Mouse (Mus musculus): Measurements from ENCODE around the gene Pex13. TPM values are rescaled to one million over a fixed set of nuclear protein-coding genes. Genes with fewer than 3 reads are reported as not detected.
A peak's percentile ranks its signal among the peaks of the same experiment; 100 is the strongest.

Gene Pex13
- polyA plus RNA-seq, 1 experiment from 2014 or later = 30.9 TPM

DNA sequence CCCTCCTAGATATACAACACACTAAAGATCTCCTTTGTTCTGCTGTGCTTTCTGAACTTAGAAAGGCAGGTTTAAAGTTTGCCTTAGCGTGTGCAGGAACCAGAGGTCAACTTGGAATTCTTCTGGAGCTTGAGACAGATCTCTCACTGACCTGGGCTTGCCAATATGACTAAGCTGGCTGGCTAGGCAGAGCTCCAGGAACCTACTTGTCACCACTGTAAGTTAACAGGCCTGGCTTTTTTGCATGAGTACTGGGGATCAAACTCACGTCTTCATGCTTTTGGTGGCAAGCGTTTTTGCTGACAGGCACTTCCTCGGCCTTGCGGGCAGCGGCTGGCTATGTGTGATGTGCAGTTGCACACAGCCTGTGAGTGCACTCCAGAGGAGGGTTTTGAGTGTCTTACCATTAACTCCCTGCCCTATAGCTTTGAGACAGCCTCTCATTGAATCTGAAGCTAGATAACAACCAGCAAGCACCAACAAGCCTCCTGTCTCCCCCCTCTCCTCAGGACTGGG is 14.7 kb upstream of the Pex13 start:
- Histone ChIP-seq H3K36me3 (peaks cover 35% of the 10 kb centered on the region; the same call in 1 of the 2 replicates), H3K4me1 (replicated peaks) (no peaks in the 10 kb centered on the region), H3K9me3 (replicated peaks) (no peaks in the 10 kb centered on the region), H3K4me3 (no peak overlapping the region), H3K4me2 (no peak overlapping the region), H3K27ac (no peak overlapping the region), H3K27me3 (no peaks in the 10 kb centered on the region), H3K9ac (no peak overlapping the region)
- ATAC-seq (replicated peaks; ENCODE audit: insufficient number of reproducible peaks, insufficient read depth, low FRiP score, low read depth) = no peak
- 80% methylated on average over 6 of the region's 6 CpGs for WGBS

DNA sequence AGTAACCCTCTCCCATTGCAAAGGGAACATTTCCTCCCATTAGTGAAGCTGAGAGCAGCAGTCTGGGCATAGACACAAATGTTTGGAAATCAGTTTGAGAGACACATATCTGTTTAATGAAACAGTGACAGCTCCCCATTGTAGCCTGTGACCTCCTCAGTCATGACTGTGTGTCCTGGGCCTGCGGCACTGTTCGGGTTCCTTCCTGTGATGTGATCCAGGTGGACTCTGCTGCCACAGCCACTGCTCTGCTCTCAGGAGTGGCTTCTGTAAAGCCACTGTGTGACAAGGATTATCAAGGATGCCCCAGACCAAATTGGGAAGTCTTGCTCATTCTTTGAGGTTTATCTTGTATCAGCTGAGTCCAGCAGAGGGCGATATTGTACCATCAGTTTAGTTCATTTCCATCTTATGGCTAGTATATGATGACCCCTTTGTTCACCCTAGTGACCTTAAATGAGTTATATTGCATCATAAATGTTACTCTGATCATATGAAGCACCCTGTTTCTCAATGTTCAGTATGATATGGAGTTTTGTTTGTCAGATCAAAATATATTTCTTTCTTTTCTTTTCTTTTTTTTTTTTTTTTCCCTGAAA is 13.4 kb upstream of the Pex13 start:
- Histone ChIP-seq H3K4me2 (no peak overlapping the region), H3K9ac (no peak overlapping the region), H3K27me3 (no peaks in the 10 kb centered on the region), H3K4me1 (replicated peaks) (no peaks in the 10 kb centered on the region), H3K9me3 (replicated peaks) (no peaks in the 10 kb centered on the region), H3K4me3 (no peak overlapping the region), H3K36me3 (peaks cover 40% of the 10 kb centered on the region), H3K27ac (no peak overlapping the region)
- ATAC-seq (replicated peaks; ENCODE audit: insufficient number of reproducible peaks, insufficient read depth, low FRiP score, low read depth) = no peak
- 43% methylated on average over 3 of the region's 3 CpGs for WGBS

- 0 out of 2 replicates have a peak, but pooled peaks cover 1% of the 10 kb centered on the region for H3K4me1 ChIP-seq (replicated peaks)
- 94% methylated on average over 5 of the region's 5 CpGs for WGBS
- no peak overlapping the region for H3K27ac ChIP-seq
- no peak overlapping the region for H3K9ac ChIP-seq
- no peak overlapping the region for H3K4me3 ChIP-seq
- no peaks in the 10 kb centered on the region for H3K27me3 ChIP-seq
- no peak for ATAC-seq (replicated peaks; ENCODE audit: insufficient number of reproducible peaks, insufficient read depth, low FRiP score, low read depth)
- H3K4me2 ChIP-seq = no peak overlapping the region
- H3K36me3 ChIP-seq = peaks cover 49% of the 10 kb centered on the region
- no peaks in the 10 kb centered on the region for H3K9me3 ChIP-seq (replicated peaks)
Observed at GRCm38 (mm10) chr11:23676100-23676499, 10.3 kb upstream of the Pex13 start.

DNA sequence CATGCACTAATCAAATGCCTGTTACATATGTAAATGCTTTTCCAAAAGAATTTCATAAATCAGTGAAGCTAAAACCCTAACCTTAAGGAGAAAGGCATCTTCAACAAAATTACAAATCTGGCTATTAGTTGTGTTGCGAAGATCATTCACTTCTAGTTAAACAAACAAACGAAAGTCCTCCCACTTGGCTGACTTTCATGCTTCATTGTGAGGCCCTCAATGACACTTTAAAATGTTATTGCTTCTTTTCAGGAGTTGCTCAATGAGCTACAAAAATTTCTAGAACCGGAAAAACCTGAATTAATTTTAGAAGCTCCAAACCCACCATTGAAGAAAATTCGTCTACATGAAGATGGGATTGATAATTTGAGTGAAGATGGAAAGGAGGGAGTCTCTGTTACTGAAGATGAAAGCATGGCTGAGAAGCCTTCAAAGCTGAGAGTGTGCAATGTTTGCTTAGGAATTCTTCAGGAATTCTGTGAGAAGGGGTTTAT is 6.5 kb upstream of the Pex13 start:
- no peak overlapping the region for H3K27ac ChIP-seq
- no peaks in the 10 kb centered on the region for H3K27me3 ChIP-seq
- no peak overlapping the region for H3K9ac ChIP-seq
- ATAC-seq (replicated peaks; ENCODE audit: insufficient number of reproducible peaks, insufficient read depth, low FRiP score, low read depth) = no peak
- H3K4me3 ChIP-seq = no peak overlapping the region
- 86% methylated on average over 4 of the region's 4 CpGs for WGBS
- H3K36me3 ChIP-seq = peaks cover 35% of the 10 kb centered on the region
- peaks cover 3% of the 10 kb centered on the region; the same call in 1 of the 2 replicates for H3K4me1 ChIP-seq (replicated peaks)
- no peak overlapping the region for H3K4me2 ChIP-seq
- H3K9me3 ChIP-seq (replicated peaks) = no peaks in the 10 kb centered on the region

GRCm38 (mm10) chr11:23667128-23667527 is 1.4 kb upstream of the Pex13 start:
- ATAC-seq (replicated peaks; ENCODE audit: insufficient number of reproducible peaks, insufficient read depth, low FRiP score, low read depth) = no peak
- H3K9ac ChIP-seq = no peak overlapping the region
- H3K4me1 ChIP-seq (replicated peaks) = peaks cover 12% of the 10 kb centered on the region
- H3K27ac ChIP-seq = no peak overlapping the region
- peak overlapping the region; percentile 68 for H3K4me2 ChIP-seq
- H3K4me3 ChIP-seq = peak overlapping the region; percentile 80
- H3K27me3 ChIP-seq = no peaks in the 10 kb centered on the region
- H3K9me3 ChIP-seq (replicated peaks) = no peaks in the 10 kb centered on the region
- WGBS = 42% methylated on average over 3 of the region's 3 CpGs
- 0 out of 2 replicates have a peak, but pooled peaks cover 1% of the 10 kb centered on the region for H3K36me3 ChIP-seq

GRCm38 (mm10) chr11:23666526-23666925 is 767 bp upstream of the Pex13 start:
- no peaks in the 10 kb centered on the region for H3K27me3 ChIP-seq
- peak overlapping the region; percentile 68 for H3K4me2 ChIP-seq
- H3K9ac ChIP-seq = peak overlapping the region; percentile 88
- peak; percentile 18 for ATAC-seq (replicated peaks; ENCODE audit: insufficient number of reproducible peaks, insufficient read depth, low FRiP score, low read depth)
- H3K36me3 ChIP-seq = no peaks in the 10 kb centered on the region
- H3K4me1 ChIP-seq (replicated peaks) = peaks cover 12% of the 10 kb centered on the region
- no peaks in the 10 kb centered on the region for H3K9me3 ChIP-seq (replicated peaks)
- peak overlapping the region; percentile 80 for H3K4me3 ChIP-seq
- H3K27ac ChIP-seq = peak overlapping the region; percentile 96
- 6% methylated on average over 5 of the region's 5 CpGs for WGBS

DNA sequence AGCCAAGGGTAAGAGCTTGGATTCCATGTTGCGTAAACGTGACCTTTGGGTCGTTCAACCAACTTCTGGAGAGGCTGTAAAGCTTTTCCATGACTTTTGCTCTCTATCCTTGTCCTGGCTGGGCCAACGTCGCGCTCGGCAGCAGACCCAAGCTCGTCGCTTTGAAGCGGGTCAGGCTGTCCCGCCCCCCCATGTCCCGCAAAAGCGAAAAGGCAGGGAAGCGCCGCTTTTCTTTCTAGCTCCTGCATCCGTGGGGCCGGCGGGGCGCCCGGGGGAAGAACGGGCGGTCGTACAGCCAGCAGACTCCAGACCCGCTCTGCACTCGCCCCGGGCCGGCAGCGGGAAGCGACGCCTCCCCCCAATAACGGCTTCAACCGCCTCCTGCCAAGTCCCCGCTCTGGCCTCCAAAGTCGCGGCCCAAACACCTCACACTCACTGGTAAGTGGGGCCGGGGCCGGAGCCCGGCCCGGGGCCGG is 410 bp downstream of the Pex13 start, which contains the start of gene Pus10:
Pus10 (plus strand) TSS at position 364 of the 476 bp plus-strand sequence.
- Histone ChIP-seq H3K36me3 (no peaks in the 10 kb centered on the region), H3K9ac (peak within 1 kb of the TSS; percentile 88), H3K27me3 (no peaks in the 10 kb centered on the region), H3K4me3 (peak within 1 kb of the TSS; percentile 80), H3K4me1 (replicated peaks) (peaks cover 9% of the 10 kb centered on the region), H3K27ac (peak within 1 kb of the TSS; percentile 96), H3K4me2 (peak within 1 kb of the TSS; percentile 68), H3K9me3 (replicated peaks) (no peaks in the 10 kb centered on the region)
- peak; percentile 63 for ATAC-seq (replicated peaks; ENCODE audit: insufficient number of reproducible peaks, insufficient read depth, low FRiP score, low read depth)
- WGBS = under 1% methylated on average over 40 of the region's 40 CpGs

GRCm38 (mm10) chr11:23664232-23664631 is 1.5 kb downstream of the Pex13 start:
- H3K9ac ChIP-seq = no peak overlapping the region
- H3K27me3 ChIP-seq = no peaks in the 10 kb centered on the region
- no peak overlapping the region for H3K4me3 ChIP-seq
- ATAC-seq (replicated peaks; ENCODE audit: insufficient number of reproducible peaks, insufficient read depth, low FRiP score, low read depth) = no peak
- no peak overlapping the region for H3K4me2 ChIP-seq
- H3K27ac ChIP-seq = no peak overlapping the region
- H3K4me1 ChIP-seq (replicated peaks) = peaks cover 9% of the 10 kb centered on the region
- no peaks in the 10 kb centered on the region for H3K36me3 ChIP-seq
- H3K9me3 ChIP-seq (replicated peaks) = no peaks in the 10 kb centered on the region

- no peak overlapping the region for H3K4me3 ChIP-seq
- no peak overlapping the region for H3K27ac ChIP-seq
- no peak for ATAC-seq (replicated peaks; ENCODE audit: insufficient number of reproducible peaks, insufficient read depth, low FRiP score, low read depth)
- H3K4me1 ChIP-seq (replicated peaks) = 0 out of 2 replicates have a peak, but pooled peaks cover under 1% of the 10 kb centered on the region
- H3K9ac ChIP-seq = no peak overlapping the region
- no peaks in the 10 kb centered on the region for H3K27me3 ChIP-seq
- H3K36me3 ChIP-seq = no peaks in the 10 kb centered on the region
- H3K4me2 ChIP-seq = no peak overlapping the region
- 72% methylated on average over 2 of the region's 2 CpGs for WGBS
- H3K9me3 ChIP-seq (replicated peaks) = no peaks in the 10 kb centered on the region
Observed at GRCm38 (mm10) chr11:23657791-23658190, 8.0 kb downstream of the Pex13 start.

- H3K4me2 ChIP-seq = no peak overlapping the region
- 76% methylated on average over 3 of the region's 3 CpGs for WGBS
- no peak overlapping the region for H3K4me3 ChIP-seq
- H3K27ac ChIP-seq = no peak overlapping the region
- H3K9me3 ChIP-seq (replicated peaks) = no peaks in the 10 kb centered on the region
- peaks cover 9% of the 10 kb centered on the region; the same call in 1 of the 2 replicates for H3K36me3 ChIP-seq
- H3K9ac ChIP-seq = no peak overlapping the region
- ATAC-seq (replicated peaks; ENCODE audit: insufficient number of reproducible peaks, insufficient read depth, low FRiP score, low read depth) = no peak
- no peaks in the 10 kb centered on the region for H3K27me3 ChIP-seq
- no peaks in the 10 kb centered on the region for H3K4me1 ChIP-seq (replicated peaks)
Observed at GRCm38 (mm10) chr11:23653666-23654065, 12.1 kb downstream of the Pex13 start.

DNA sequence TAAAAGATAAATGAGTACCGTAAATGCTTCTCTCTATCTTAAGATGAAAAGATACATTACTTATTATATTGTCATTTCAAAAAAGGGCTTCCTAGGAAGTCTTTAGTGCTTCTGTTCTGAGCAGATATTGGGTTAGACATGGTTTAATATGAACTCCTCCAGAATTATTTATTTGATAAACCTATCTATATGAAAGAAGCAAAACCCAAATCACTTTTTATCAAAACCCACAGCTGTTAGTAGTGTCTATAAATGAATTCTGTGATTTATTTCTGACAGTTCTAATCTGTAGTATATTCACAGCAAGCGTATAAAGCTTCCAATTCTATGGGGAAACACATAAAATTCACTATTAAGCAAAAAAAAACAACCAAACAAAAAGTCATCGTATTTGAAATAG is 17.9 kb downstream of the Pex13 start:
- WGBS = 94% methylated on average over 3 of the region's 3 CpGs
- ATAC-seq (replicated peaks; ENCODE audit: insufficient number of reproducible peaks, insufficient read depth, low FRiP score, low read depth) = no peak
- Histone ChIP-seq H3K27ac (no peak overlapping the region), H3K9ac (no peak overlapping the region), H3K9me3 (replicated peaks) (no peaks in the 10 kb centered on the region), H3K4me3 (no peak overlapping the region), H3K4me1 (replicated peaks) (no peaks in the 10 kb centered on the region), H3K36me3 (peaks cover 26% of the 10 kb centered on the region; the same call in 1 of the 2 replicates), H3K4me2 (no peak overlapping the region), H3K27me3 (no peaks in the 10 kb centered on the region)

- no peaks in the 10 kb centered on the region for H3K9me3 ChIP-seq (replicated peaks)
- no peak overlapping the region for H3K9ac ChIP-seq
- peaks cover 30% of the 10 kb centered on the region; the same call in 1 of the 2 replicates for H3K36me3 ChIP-seq
- ATAC-seq (replicated peaks; ENCODE audit: insufficient number of reproducible peaks, insufficient read depth, low FRiP score, low read depth) = no peak
- H3K4me3 ChIP-seq = no peak overlapping the region
- no peak overlapping the region for H3K27ac ChIP-seq
- H3K27me3 ChIP-seq = no peaks in the 10 kb centered on the region
- H3K4me1 ChIP-seq (replicated peaks) = no peaks in the 10 kb centered on the region
- H3K4me2 ChIP-seq = no peak overlapping the region
Observed at GRCm38 (mm10) chr11:23647431-23647830, 18.3 kb downstream of the Pex13 start.

Measured in heart, embryonic 15.5 days (tissue).